Mouse (Mus musculus) adrenal gland, postnatal 10 days (tissue): Measurements from ENCODE around the gene Cst12. TPM values are rescaled to one million over a fixed set of nuclear protein-coding genes. Genes with fewer than 3 reads are reported as not detected.
A peak's percentile ranks its signal among the peaks of the same experiment; 100 is the strongest.
"Not testable (repeated sequence)": the region's sequence is repeated elsewhere in the genome, so short reads cannot be mapped to it uniquely, and the experiment has no call there.

Source experiments
- DNase-seq: peaks from one replicate; pipeline ENCODE4 v3.0.0; 2021; ENCODE audit warnings: mixed read lengths
- long read RNA-seq, 2 experiments: library from polyadenylated mRNA; stranded (forward); transcript quantifications; one replicate each; pipeline ENCODE4 v2.0.0; 2021
- total RNA-seq, 2 experiments: library from RNA; stranded (reverse); gene quantifications; 2 replicates each; pipeline ENCODE4 v1.2.3; 2021

Gene Cst12
- total RNA-seq, result not detected
- long read RNA-seq, experiment 1, result 0 reads
- long read RNA-seq, experiment 2, result 0 reads

GRCm38 (mm10) chr2:148789142-148789541 lies at the start of gene Cst12:
Gene Cst12 (plus strand): TSS chr2:148789361.
- DNase-seq, result no peak

GRCm38 (mm10) chr2:148743001-148743400 lies 46.2 kb upstream of the Cst12 start:
- DNase-seq, result no peak

GRCm38 (mm10) chr2:148743846-148744407 lies 45.2 kb upstream of the Cst12 start:
- no peak for DNase-seq

- no peak for DNase-seq
Observed at GRCm38 (mm10) chr2:148750058-148750457, 39.1 kb upstream of the Cst12 start, which contains the start of gene Cstl1. Gene Cstl1 (plus strand): TSS chr2:148750358.

GRCm38 (mm10) chr2:148751893-148752813 lies 37.0 kb upstream of the Cst12 start:
- peak; percentile 81 for DNase-seq

- DNase-seq, result no peak
Observed at GRCm38 (mm10) chr2:148754310-148754846, 34.8 kb upstream of the Cst12 start.

- no peak for DNase-seq
Observed at GRCm38 (mm10) chr2:148763648-148764388, 25.3 kb upstream of the Cst12 start.

GRCm38 (mm10) chr2:148771397-148771796 lies 17.8 kb upstream of the Cst12 start, which contains the start of gene Cst11:
Gene Cst11 (minus strand): TSS chr2:148771497.
- not testable (repeated sequence) for DNase-seq

- DNase-seq, result no peak
Observed at GRCm38 (mm10) chr2:148781709-148782108, 7.5 kb upstream of the Cst12 start, which contains the start of gene 8030411F24Rik. Gene 8030411F24Rik (plus strand): TSS chr2:148782009.

GRCm38 (mm10) chr2:148798485-148798884 lies 9.3 kb downstream of the Cst12 start, which contains the start of gene Cst8:
Gene Cst8 (plus strand): TSS chr2:148798785.
- DNase-seq, result peak; percentile 11

GRCm38 (mm10) chr2:148801491-148801921 lies 12.3 kb downstream of the Cst12 start:
- DNase-seq, result peak; percentile 10

GRCm38 (mm10) chr2:148806696-148807095 lies 17.5 kb downstream of the Cst12 start:
- DNase-seq, result no peak

GRCm38 (mm10) chr2:148819909-148820308 lies 30.7 kb downstream of the Cst12 start, which contains the start of gene Cst13:
Gene Cst13 (plus strand): TSS chr2:148820081.
- no peak for DNase-seq

GRCm38 (mm10) chr2:148825986-148826385 lies 36.8 kb downstream of the Cst12 start:
- no peak for DNase-seq

- no peak for DNase-seq
Observed at GRCm38 (mm10) chr2:148834912-148835311, 45.8 kb downstream of the Cst12 start, which contains the start of gene Cst9. Gene Cst9 (plus strand): TSS chr2:148835147.

GRCm38 (mm10) chr2:148838075-148838777 lies 49.1 kb downstream of the Cst12 start:
- no peak for DNase-seq

GRCm38 (mm10) chr2:148839224-148839623 lies 50.1 kb downstream of the Cst12 start:
- DNase-seq, result no peak
